Mouse (Mus musculus) heart, adult 11 months (tissue): ENCODE data around the gene Cish.
"Not testable (repeated sequence)": the region's sequence is repeated elsewhere in the genome, so short reads cannot be mapped to it uniquely, and the experiment has no call there.

Experiments
- DNase-seq: peaks from one replicate; pipeline ENCODE4 v3.0.0; 2022

Gene Cish

GRCm38 (mm10) chr9:107299783-107300182 lies 4.0 kb downstream of the Cish start:
- peak; percentile 96 for DNase-seq

DNA sequence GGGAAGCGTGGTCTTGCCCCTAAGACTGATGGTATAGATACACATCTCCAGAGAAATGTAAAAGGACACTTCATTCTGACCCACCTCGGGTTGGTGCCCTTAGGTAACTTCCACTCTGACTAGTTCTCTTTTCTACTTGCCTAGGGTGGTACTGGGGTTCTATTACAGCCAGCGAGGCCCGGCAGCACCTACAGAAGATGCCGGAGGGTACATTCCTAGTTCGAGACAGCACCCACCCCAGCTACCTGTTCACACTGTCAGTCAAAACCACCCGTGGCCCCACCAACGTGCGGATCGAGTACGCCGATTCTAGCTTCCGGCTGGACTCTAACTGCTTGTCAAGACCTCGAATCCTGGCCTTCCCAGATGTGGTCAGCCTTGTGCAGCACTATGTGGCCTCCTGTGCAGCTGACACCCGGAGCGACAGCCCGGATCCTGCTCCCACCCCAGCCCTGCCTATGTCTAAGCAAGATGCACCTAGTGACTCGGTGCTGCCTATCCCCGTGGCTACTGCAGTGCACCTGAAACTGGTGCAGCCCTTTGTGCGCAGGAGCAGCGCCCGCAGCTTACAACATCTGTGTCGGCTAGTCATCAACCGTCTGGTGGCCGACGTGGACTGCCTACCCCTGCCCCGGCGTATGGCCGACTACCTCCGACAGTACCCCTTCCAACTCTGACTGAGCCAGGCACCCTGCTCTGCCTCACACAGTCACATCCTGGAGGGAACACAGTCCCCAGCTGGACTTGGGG lies 4.6 kb downstream of the Cish start:
- no peak for DNase-seq

DNA sequence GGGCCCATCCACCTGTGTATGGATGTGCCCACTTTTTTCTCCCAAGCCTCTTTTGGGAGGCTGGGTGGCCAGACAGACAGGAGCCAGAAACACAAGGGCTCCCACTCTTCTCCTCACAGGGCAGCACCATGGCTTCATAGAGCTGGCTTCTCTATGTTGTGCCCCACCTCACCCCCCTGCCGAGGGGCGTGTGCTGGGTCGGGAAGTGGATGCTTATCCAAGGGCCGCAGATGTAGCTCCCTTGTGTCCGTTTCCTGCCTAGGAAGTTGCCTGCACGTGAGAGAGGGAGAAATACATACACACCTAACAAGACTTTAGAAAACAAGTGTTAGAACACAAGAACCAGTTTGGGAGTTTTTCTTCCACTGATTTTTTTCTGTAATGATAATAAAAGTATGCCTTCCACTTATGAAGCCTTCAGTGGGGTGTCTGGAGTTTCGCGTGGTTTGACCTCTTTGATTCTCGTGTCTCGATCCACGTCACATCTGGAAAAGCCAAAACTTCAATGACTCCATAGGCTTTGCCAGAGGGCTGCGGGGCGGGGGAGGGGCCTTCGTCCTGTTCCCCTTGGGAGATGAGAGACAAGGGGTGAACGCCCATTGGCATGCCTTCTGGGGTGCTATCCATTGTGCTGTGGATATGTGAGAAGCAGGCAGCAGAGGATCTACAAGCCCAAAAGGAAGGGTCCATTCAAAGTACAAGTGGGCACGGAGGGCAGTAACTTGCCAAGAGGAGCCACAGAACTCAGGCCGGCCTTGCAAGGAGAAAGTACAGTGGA lies 5.9 kb downstream of the Cish start:
- no peak for DNase-seq

DNA sequence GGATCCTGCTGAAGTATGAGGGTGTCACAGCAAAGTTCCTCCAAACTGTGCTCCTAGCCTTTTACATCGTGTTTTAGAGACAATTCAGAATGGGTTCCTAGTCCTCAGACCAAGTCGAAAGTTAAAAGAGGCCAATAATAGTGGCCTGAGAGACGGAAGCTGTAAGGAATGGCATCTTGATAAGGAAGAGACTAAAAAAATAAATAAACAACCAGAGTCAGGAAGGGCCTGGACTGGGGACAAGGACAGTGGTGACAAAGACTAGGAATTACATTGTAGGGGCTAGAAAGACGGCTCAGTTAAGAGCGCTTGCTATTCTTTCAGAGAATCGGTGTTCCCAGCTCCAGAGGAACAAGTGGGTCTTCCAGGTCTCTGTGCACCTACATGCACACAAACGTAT lies 6.8 kb downstream of the Cish start:
- DNase-seq = no peak

DNA sequence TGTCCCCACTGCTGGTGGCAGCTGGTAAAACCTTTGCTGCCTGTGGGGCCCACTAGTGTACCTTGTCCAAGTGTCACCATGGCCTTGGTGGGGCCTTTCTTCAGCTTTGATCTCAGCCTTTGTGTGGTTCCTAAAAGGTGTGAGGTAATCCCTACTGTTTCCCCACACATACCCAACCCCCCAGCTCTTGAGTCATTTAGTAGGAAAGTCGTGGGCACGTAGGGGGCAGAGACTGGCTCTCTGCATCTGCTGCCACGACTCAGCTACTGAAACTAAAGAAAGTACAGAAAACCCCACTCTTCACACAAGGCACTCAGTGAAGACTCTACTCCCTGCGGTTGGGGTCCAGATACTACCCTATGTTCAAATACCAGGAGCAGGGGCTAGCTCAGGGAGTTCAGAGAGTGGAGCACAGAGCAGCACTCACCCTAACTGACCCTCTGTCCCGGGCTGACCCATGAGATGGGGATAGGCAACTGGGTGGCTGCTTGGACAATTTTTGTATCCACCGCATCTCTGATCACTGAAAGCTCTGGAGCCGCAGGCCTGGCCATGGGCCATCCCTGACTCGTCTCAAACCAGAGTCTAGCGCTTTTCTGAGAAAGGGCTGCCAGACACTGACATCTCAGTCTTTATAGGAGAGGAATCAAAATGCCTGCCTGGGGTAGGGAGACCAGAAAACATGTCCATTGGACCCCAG lies 7.4 kb downstream of the Cish start:
- DNase-seq = peak; percentile 91

DNA sequence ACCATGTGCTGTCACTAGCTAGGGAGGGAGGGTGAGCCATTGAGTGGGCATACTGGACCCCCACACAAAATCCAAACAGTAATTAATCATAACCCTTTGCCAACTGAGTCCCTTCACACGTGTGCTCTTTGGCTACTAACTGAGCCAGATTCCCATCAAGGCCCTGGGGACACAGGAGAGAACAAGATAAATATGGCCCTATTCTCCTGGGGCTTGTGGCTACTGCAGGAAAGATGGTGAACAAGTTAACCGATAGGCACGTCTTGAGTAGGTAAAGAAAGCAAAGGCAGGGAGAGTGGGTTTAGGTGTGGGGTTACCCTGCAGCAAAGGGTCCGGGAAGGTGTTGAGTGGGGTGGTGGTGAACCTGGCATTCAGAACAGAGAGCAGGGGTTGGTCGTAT lies 8.1 kb downstream of the Cish start:
- DNase-seq = no peak

DNA sequence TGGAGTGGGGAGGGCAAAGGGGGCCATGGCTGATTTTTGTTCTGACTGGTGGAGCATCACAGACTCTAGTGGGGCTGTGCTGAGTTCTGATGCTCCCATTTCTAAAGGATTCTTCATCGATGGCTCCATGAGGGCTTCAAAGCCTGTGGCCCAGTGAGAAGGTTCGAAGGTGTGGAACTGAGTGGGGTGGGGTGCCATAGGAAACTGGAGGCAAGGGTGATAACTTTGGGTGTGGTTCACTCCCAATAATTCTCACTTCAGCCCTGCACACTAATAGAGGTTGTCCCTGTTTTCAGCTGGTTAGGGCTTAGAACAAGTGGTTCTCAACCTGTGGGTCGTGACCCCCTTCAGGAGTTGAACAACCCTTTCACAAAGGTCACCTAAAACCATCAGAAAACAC lies 8.6 kb downstream of the Cish start:
- DNase-seq = no peak

DNA sequence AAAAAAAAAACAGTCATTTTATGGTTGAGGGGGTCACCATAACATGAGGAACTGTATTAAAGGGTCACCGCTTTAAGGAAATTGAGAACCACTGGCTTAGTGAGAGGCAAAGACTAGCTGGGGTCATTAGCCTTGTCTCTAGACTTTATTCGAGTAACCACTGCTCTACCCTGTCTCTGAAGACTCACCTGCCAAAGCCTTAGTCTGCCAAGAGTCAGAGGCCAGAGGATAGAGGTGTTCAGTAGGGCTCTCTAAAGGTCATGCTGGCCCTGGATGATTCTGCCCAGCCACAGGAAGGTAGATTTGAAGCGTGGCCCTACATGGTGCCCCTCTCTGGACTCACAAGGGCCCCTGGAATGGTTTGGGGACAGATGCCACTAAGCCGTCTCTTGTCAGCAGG lies 9.2 kb downstream of the Cish start:
- no peak for DNase-seq

DNA sequence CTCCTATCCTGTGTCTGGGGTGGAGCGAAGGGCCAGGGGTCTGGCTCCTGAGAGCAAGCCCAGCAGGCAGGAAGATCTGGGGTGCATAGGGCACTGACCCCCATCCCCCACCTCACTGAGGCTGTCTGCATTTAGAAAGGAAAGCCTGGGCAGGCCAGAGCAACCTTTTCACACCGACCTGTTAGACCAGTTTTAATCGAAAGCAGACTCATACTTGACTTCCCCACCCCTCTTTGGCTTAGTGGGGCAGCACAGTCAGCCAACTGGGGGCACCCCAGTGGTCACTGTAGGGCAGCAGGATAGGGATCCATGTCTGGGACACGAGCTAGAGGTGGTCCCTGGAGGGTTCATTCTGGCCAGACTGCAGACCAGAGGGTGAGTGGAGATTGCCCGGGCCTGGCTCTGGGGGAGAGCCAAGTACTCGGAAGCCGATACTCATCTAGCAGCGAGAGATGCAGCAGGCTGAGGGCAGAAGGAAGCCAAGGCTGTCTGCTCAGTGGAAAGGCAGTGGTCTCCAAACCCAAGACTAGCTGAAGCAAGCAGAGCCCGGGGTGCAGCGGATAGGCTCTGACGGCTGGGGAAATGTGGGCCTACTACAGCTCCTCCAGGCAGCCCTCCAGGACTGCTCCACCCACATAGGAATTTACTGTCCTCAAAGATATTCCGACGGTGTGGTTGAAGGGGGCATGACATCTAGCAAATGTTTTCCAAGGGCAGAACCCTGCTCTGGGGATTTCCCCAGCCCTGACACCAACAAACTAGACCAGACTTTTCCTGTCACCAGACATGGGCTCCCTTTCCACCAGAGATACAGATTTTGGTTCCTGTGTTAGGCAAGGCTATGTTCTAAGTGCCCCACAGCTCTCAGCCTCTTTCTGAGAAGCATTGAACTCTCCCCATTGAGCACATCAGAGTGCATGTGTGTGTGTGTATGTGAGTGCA lies 10.0 kb downstream of the Cish start:
- no peak for DNase-seq

DNA sequence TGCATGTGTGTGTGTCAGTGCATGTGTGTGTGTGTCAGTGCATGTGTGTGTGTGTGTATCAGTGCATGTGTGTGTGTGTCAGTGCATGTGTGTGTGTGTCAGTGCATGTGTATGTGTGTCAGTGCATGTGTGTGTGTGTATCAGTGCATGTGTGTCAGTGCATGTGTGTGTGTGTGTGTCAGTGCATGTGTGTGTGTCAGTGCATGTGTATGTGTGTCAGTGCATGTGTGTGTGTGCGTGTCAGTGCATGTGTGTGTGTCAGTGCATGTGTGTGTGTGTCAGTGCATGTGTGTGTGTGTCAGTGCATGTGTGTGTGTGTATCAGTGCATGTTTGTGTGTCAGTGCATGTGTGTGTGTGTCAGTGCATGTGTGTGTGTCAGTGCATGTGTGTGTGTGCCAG lies 10.8 kb downstream of the Cish start:
- DNase-seq = not testable (repeated sequence)

DNA sequence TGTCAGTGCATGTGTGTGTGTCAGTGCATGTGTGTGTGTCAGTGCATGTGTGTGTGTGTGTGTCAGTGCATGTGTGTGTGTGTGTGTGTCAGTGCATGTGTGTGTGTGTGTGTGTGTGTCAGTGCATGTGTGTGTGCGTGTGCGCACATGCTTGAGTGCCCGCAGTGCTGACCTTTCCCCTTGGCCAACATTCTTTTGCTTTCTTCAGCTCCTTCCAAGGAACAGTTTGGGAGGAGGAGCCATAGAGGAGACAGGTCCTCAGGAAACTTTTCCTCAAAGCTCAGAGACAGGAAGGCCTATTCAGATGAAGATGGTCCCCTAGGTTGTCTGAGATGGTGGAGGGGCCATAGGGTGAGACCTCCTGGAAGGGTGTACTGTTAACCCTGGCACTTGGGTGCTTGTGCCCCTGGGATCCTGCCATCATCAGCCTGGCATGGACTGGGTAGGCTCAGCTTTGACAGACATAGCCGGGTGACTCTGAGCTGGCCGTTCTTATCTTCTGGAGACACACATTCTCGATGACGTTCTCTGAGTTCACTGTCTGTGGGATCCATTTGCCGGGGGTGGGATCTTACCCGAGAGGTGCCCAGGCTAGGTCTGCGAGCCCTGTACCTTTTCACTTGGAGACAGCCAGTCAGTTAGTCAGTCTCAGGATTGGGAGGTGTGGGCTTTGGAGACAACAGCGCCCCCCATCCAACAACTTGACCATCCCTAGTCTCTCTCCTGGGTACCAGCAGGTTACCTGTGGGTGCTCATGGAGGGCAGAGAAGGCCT lies 11.5 kb downstream of the Cish start:
- peak; percentile 95 for DNase-seq

GRCm38 (mm10) chr9:107307886-107308285 lies 12.1 kb downstream of the Cish start:
- DNase-seq = peak; percentile 99

GRCm38 (mm10) chr9:107308346-107309000 lies 12.6 kb downstream of the Cish start:
- no peak for DNase-seq

DNA sequence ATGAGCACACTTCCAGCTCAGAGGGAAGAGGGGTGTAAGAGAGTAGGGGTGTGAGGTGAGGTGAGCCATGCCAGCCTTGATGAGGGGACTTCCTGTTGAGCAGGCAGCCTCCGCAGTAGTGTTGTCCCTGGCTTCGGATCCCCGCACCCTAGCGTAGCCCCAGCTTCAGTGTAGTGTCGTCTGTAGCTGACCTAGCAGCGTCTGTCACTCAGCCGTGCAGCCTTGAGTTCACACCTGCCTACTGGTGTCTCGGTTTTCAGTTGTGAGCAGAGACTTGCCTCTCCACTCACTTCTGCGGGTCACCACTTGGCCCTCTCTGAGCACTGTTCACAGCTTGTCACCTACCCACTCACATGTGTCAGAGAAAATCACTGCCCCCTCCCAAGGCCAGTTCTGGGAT lies 13.3 kb downstream of the Cish start:
- DNase-seq = no peak

- DNase-seq = peak; percentile 92
These were observed 13.8 kb downstream of the Cish start for GRCm38 (mm10) chr9:107309600-107309999.

- DNase-seq = no peak
These were observed 17.2 kb downstream of the Cish start for GRCm38 (mm10) chr9:107312811-107313584.

DNA sequence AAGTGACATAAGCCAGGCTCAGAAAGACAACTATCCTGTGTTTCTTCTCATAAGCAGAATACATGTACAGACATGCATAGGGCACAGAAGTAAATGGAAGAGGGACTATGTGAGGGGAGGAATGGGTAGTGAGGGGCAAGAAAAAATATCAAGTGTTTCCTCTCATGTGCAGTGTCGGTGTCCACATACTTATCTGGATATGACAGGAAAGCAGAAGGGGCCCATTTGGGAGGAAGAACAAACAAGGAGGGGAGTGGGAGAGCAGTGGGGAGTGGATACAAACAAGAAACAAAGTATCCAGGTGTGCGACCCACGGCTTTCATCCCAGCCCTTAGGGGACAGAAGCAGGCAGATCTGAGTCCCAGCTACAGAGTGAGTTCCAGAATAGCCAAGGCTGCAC lies 18.1 kb downstream of the Cish start:
- DNase-seq = no peak

- peak; percentile 96 for DNase-seq
These were observed 20.0 kb downstream of the Cish start for GRCm38 (mm10) chr9:107315791-107316190.

DNA sequence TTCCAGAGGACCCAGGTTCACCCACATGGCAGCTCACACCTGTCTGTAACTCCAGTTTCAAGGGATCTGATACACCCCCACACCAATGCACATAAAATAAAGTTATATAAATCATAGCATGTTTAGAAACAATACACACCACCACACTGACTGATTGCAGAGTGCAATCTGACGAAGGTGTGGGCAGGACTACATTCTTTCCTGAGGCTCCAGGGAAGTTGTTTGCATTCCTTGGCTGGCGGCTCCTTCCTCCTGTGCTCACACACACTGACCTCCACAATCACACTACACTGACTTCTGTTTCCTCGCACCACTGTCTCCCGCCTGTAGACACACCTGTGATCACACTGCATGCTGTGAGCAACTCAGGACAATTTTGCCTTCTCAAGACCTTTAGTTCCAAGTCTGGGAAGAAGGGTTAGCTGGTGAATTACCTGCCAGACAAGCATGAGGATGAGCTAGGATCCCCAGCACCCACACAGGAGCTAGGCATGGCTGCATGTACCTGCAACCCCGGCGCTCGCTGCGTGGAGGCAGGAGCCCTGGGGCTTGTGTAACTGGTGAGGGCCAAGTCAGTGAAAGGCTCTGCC lies 26.7 kb downstream of the Cish start:
- peak; percentile 90 for DNase-seq

DNA sequence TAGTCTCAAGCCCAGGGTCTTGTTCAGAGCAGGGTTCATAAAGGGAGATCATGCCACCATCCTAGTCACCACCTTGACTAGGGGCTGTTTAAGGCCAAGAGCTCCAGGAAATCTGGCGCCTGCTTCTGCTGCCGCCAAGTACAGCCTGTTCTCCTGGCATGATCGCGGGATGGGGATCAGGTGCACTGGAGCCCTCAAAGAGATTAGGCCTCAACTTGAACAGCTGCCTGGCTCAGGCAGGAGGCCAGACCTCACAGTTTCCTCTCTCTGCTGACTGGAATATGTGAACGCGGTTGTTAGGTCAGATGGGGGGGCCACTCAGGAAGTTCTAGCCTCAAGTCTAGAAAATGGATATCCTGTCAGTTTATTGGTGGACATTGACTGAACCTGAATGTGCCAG lies 27.7 kb downstream of the Cish start:
- peak; percentile 99 for DNase-seq
